Mouse (Mus musculus): ENCODE results near the gene Bub1. TPM values are rescaled to one million over a fixed set of nuclear protein-coding genes. Genes with fewer than 3 reads are reported as not detected.

Gene Bub1
- polyA plus RNA-seq, 1 experiment, result 0.15 TPM

DNA sequence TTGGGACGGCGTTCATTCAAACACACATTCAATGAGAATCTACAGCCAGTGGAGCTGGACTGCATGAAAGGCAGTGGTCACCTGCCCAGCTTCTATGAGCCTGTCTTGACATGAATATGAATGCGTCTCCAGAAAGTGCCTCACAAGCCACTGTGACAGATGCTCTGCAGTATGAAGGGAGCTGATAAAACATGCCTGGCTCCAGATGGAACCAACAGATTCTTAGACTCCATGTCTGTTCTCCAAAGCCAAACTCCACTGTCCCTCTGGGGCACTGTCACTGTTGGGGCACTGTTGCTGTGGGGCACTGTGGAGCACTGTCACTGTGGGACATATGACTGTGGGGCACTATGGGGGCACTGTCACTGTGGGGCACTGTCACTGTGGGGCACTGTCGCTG lies 77.6 kb downstream of the Bub1 start:
- no peak for DNase-seq
- WGBS, result 84% methylated on average over 4 of the region's 4 CpGs
- Histone ChIP-seq H3K4me3 (replicated peaks; ENCODE audit: insufficient read depth, low read depth, low read length) (no peak overlapping the region), H3K27me3 (ENCODE audit: control insufficient read depth, insufficient read depth, low read length) (no peaks in the 10 kb centered on the region), H3K4me1 (ENCODE audit: control insufficient read depth, insufficient read depth, low read length) (peaks cover 28% of the 10 kb centered on the region), H3K27ac (ENCODE audit: insufficient read depth, low read length) (no peak overlapping the region)
- TF ChIP-seq POLR2A (IDR thresholded peaks at IDR 0.05; ENCODE audit: borderline replicate concordance, insufficient read depth, low read length), result no peak
- TF ChIP-seq CTCF (IDR thresholded peaks at IDR 0.05; ENCODE audit: borderline replicate concordance, insufficient read depth, low read depth, low read length), result no peak

GRCm38 (mm10) chr2:127751849-127752610 lies 79.6 kb downstream of the Bub1 start:
- no peak for DNase-seq
- H3K27ac ChIP-seq (ENCODE audit: insufficient read depth, low read length), result no peak overlapping the region
- H3K27me3 ChIP-seq (ENCODE audit: control insufficient read depth, insufficient read depth, low read length), result no peaks in the 10 kb centered on the region
- H3K4me1 ChIP-seq (ENCODE audit: control insufficient read depth, insufficient read depth, low read length), result peaks cover 22% of the 10 kb centered on the region; the same call in 1 of the 2 replicates
- 59% methylated on average over 11 of the region's 11 CpGs for WGBS
- H3K4me3 ChIP-seq (replicated peaks; ENCODE audit: insufficient read depth, low read depth, low read length), result no peak overlapping the region
- TF ChIP-seq CTCF (IDR thresholded peaks at IDR 0.05; ENCODE audit: borderline replicate concordance, insufficient read depth, low read depth, low read length), result no peak
- no peak for TF ChIP-seq POLR2A (IDR thresholded peaks at IDR 0.05; ENCODE audit: borderline replicate concordance, insufficient read depth, low read length)

Other genes with a start within 250 kb of the Bub1 start
- 6.0 and 6.1 TPM in 2 replicates for gene Zfp661, start 244.8 kb downstream of the Bub1 start, polyA plus RNA-seq (2012; rRNA removed)
- 95.0 and 97.3 TPM in 2 replicates for gene Mrps5, start 244.6 kb downstream of the Bub1 start, polyA plus RNA-seq (2012; rRNA removed)
- 148 and 180 TPM in 2 replicates for gene Mal, start 175.2 kb downstream of the Bub1 start, polyA plus RNA-seq (2012; rRNA removed)
- gene Mall, start 101.9 kb downstream of the Bub1 start, polyA plus RNA-seq (2012; rRNA removed), result 0.84 and 0.98 TPM in 2 replicates
- 10.6 and 11.4 TPM in 2 replicates for gene Nphp1, start 43.0 kb downstream of the Bub1 start, polyA plus RNA-seq (2012; rRNA removed)
- gene Mtln, start 39.4 kb downstream of the Bub1 start, polyA plus RNA-seq (2012; rRNA removed), result 104 and 106 TPM in 2 replicates
- gene Acoxl, start 7.0 kb upstream of the Bub1 start, polyA plus RNA-seq (2012; rRNA removed), result not detected in 2 replicates